Mouse (Mus musculus) kidney, postnatal 0 days (tissue): ENCODE data around the gene Usp47. TPM values are rescaled to one million over a fixed set of nuclear protein-coding genes. Genes with fewer than 3 reads are reported as not detected.

Experiments used
- ATAC-seq: fragments of 200-750 bp; cut with Nextera tagmentation; replicated peaks from 2 replicates; pipeline ENCODE4 v1.8.0; 2017; ENCODE audit warnings: low read depth, moderate number of reproducible peaks, moderate TSS enrichment, moderate library complexity; ENCODE audit not compliant: low FRiP score
- DNase-seq: peaks from one replicate; pipeline ENCODE4 v3.0.0-alpha.2; 2016; ENCODE audit warnings: low spot score
- H3K27ac ChIP-seq: fragments of 300-500 bp; sonication (generic); 2 replicates; pipeline ENCODE4 v1.5.1; 2014; ENCODE audit warnings: mild to moderate bottlenecking
- H3K27me3 ChIP-seq: fragments of 300-500 bp; sonication (generic); 2 replicates; pipeline ENCODE4 v1.6.1; 2014; ENCODE audit warnings: low read length, mixed read lengths; ENCODE audit not compliant: insufficient read depth
- H3K36me3 ChIP-seq: fragments of 300-500 bp; sonication (generic); 2 replicates; pipeline ENCODE4 v1.6.1; 2014; ENCODE audit warnings: low read length, mixed read lengths; ENCODE audit not compliant: insufficient read depth
- H3K4me1 ChIP-seq: fragments of 300-500 bp; sonication (generic); replicated peaks from 2 replicates; pipeline ENCODE4 v1.6.1; 2014; ENCODE audit warnings: antibody characterized with exemption, low read length, mixed read lengths; ENCODE audit not compliant: insufficient read depth
- H3K4me2 ChIP-seq: fragments of 300-500 bp; sonication (generic); 2 replicates; pipeline ENCODE4 v1.6.1; 2014; ENCODE audit warnings: mild to moderate bottlenecking, low read length, moderate library complexity, mixed read lengths
- H3K4me3 ChIP-seq: fragments of 300-500 bp; sonication (generic); replicated peaks from 2 replicates; pipeline ENCODE4 v1.5.1; 2014; ENCODE audit warnings: low read depth, low read length
- H3K9ac ChIP-seq: fragments of 300-500 bp; sonication (generic); 2 replicates; pipeline ENCODE4 v1.6.1; 2014; ENCODE audit warnings: low read depth, low read length
- H3K9me3 ChIP-seq: fragments of 300-500 bp; sonication (generic); replicated peaks from 2 replicates; pipeline ENCODE4 v1.6.1; 2016; ENCODE audit warnings: low read length, inconsistent platforms, mixed read lengths
- CTCF ChIP-seq: IDR thresholded peaks from 2 replicates; pipeline ENCODE4 v1.5.1; 2016; ENCODE audit warnings: antibody characterized with exemption, low read depth, mild to moderate bottlenecking, moderate library complexity
- WGBS: fragments of 180-500 bp; shearing (Covaris S2); extraction: QIAGEN DNeasy Blood & Tissue Kit; methylation state at CpG from one replicate; pipeline ENCODE4 v1.1.7; 2014; 5-methylcytosine and 5-hydroxymethylcytosine counted together
- polyA plus RNA-seq: library from polyadenylated mRNA; unstranded; fragments of >200 nt; fragmentation: Nextera tagmentation; extraction: Ambion mirVana; gene quantifications from 2 replicates; pipeline ENCODE4 v1.2.1, GENCODE M21; 2015

Gene Usp47
- polyA plus RNA-seq, 1 experiment from 2014 or later = 37.3 TPM

- no peak for DNase-seq
- no peak for ATAC-seq
- Histone ChIP-seq H3K9ac (no peak overlapping the region), H3K27ac (no peak overlapping the region), H3K9me3 (no peaks in the 10 kb centered on the region), H3K4me1 (peaks cover 4% of the 10 kb centered on the region; the same call in 1 of the 2 replicates), H3K36me3 (no peaks in the 10 kb centered on the region), H3K27me3 (no peaks in the 10 kb centered on the region), H3K4me3 (no peak overlapping the region), H3K4me2 (no peak overlapping the region)
- 70% methylated on average over 11 of the region's 11 CpGs for WGBS
- no peak for TF ChIP-seq CTCF
Measured at GRCm38 (mm10) chr7:112138509-112139405, 115.5 kb downstream of the Usp47 start.

- no peak overlapping the region for H3K9ac ChIP-seq
- ATAC-seq (no peak), DNase-seq (no peak)
- WGBS = 91% methylated on average over 2 of the region's 2 CpGs
- peaks cover 4% of the 10 kb centered on the region; the same call in 1 of the 2 replicates for H3K4me1 ChIP-seq
- H3K27ac ChIP-seq = no peak overlapping the region
- H3K4me2 ChIP-seq = no peak overlapping the region
- TF ChIP-seq CTCF = no peak
- no peak overlapping the region for H3K4me3 ChIP-seq
- H3K27me3 ChIP-seq = no peaks in the 10 kb centered on the region
- H3K9me3 ChIP-seq = no peaks in the 10 kb centered on the region
- H3K36me3 ChIP-seq = no peaks in the 10 kb centered on the region
Measured at GRCm38 (mm10) chr7:112140725-112141124, 117.4 kb downstream of the Usp47 start.

GRCm38 (mm10) chr7:112142616-112143015 is 119.3 kb downstream of the Usp47 start:
- H3K4me2 ChIP-seq = no peak overlapping the region
- no peaks in the 10 kb centered on the region for H3K36me3 ChIP-seq
- H3K9me3 ChIP-seq = no peaks in the 10 kb centered on the region
- no peak overlapping the region for H3K9ac ChIP-seq
- no peak for DNase-seq
- no peak for TF ChIP-seq CTCF
- no peaks in the 10 kb centered on the region for H3K27me3 ChIP-seq
- no peak overlapping the region for H3K4me3 ChIP-seq
- 80% methylated on average over 3 of the region's 3 CpGs for WGBS
- H3K4me1 ChIP-seq = peaks cover 4% of the 10 kb centered on the region; the same call in 1 of the 2 replicates
- ATAC-seq = no peak
- H3K27ac ChIP-seq = no peak overlapping the region

- H3K4me2 ChIP-seq = no peak overlapping the region
- DNase-seq = no peak
- no peaks in the 10 kb centered on the region for H3K9me3 ChIP-seq
- peak overlapping the region; percentile 16; the same call in 1 of the 2 replicates for H3K27ac ChIP-seq
- no peak for ATAC-seq
- no peak overlapping the region for H3K4me3 ChIP-seq
- peaks cover 4% of the 10 kb centered on the region; the same call in 1 of the 2 replicates for H3K4me1 ChIP-seq
- 43% methylated on average over 7 of the region's 7 CpGs for WGBS
- H3K27me3 ChIP-seq = no peaks in the 10 kb centered on the region
- no peaks in the 10 kb centered on the region for H3K36me3 ChIP-seq
- TF ChIP-seq CTCF = no peak
- no peak overlapping the region for H3K9ac ChIP-seq
Measured at GRCm38 (mm10) chr7:112143090-112143500, 119.8 kb downstream of the Usp47 start.

GRCm38 (mm10) chr7:112143978-112144377 is 120.7 kb downstream of the Usp47 start:
- no peaks in the 10 kb centered on the region for H3K27me3 ChIP-seq
- peaks cover 4% of the 10 kb centered on the region; the same call in 1 of the 2 replicates for H3K4me1 ChIP-seq
- DNase-seq (no peak), ATAC-seq (no peak)
- H3K27ac ChIP-seq = no peak overlapping the region
- TF ChIP-seq CTCF = no peak
- H3K4me2 ChIP-seq = no peak overlapping the region
- H3K9me3 ChIP-seq = no peaks in the 10 kb centered on the region
- no peaks in the 10 kb centered on the region for H3K36me3 ChIP-seq
- H3K4me3 ChIP-seq = no peak overlapping the region
- no peak overlapping the region for H3K9ac ChIP-seq
- WGBS = 64% methylated on average over 4 of the region's 4 CpGs

- DNase-seq (no peak), ATAC-seq (no peak)
- Histone ChIP-seq H3K27me3 (no peaks in the 10 kb centered on the region), H3K27ac (no peak overlapping the region), H3K4me2 (no peak overlapping the region), H3K4me1 (peaks cover 4% of the 10 kb centered on the region; the same call in 1 of the 2 replicates), H3K9ac (no peak overlapping the region), H3K4me3 (no peak overlapping the region), H3K36me3 (no peaks in the 10 kb centered on the region), H3K9me3 (no peaks in the 10 kb centered on the region)
- no peak for TF ChIP-seq CTCF
- 54% methylated on average over 11 of the region's 11 CpGs for WGBS
Measured at GRCm38 (mm10) chr7:112144646-112145179, 121.4 kb downstream of the Usp47 start.
